Mouse (Mus musculus) lung, postnatal 0 days (tissue): Measurements from ENCODE around the gene Tcn2.

Experiments used
- CTCF ChIP-seq: IDR thresholded peaks from 2 replicates; pipeline ENCODE4 v1.5.1; 2016; ENCODE audit warnings: antibody characterized with exemption, mild to moderate bottlenecking
- EP300 ChIP-seq: IDR thresholded peaks from 2 replicates; pipeline ENCODE4 v1.6.1; 2016; ENCODE audit warnings: antibody characterized with exemption, mild to moderate bottlenecking, control low read depth

DNA sequence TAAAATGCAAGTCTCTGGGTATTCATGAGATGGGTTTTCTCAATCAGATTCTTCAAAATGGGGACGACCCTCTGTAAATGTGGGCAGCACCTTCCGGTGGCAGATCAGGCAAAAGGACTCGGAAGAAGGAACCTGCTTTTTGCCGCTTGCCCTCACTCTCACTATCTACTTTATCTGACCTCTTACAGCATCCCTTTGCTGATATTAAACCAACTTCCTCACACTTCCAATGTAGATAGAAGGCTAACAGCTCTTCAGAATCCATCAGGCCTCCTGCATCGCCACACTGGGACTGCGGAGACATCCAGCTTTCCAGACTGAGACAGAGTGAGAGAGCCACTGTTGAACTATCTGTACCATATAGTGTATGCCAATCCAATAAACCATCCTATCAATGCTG lies 9.2 kb downstream of the Tcn2 start:
- TF ChIP-seq CTCF (no peak), EP300 (no peak)
